Mouse (Mus musculus): ENCODE measurements at regions not wholly inside any gene's neighbourhood (a gene's known extent, or its start where the extent isn't known, plus 50 kb on each side); places are given as distances from the start of the nearest gene placed in this dataset.

DNA sequence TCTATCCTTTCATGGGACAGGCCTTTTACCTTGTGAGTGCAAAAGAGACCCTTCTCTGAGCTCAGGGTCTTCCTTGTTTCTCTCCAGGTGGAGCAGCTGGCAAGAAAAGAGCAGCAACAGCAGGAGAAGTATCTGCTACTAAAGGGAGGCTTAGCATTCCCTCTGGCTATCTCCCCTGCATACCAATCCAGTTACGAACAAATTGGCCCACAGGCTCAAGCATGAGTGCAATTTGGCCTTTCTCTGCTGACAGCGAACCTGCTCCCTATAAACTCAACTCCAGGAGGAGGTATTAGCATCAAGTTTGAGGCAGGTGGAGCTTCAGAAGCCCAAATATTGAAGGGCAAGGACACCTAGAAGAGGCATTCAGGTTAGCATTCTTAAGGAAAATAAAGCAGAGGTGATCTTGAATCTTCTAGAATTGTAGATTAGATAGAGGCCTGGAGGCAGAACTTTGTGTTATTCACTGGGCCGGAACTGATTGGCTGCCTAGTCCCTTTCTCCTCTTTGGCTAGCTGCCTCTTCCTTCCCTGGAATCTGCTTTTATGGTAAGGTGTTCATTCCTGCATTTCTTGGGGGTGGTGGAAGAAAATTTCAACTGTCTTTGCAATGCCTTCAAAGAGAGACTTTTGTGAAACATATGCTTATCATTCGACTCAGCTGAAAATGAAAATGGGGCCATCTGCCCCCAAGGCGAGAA is 312.0 kb upstream of the Gm15217 start:
- DNase-seq (ENCODE audit: low read depth in 1 of 2, low spot score in 2 of 2) = no peak
- no peak overlapping the region for H3K27ac ChIP-seq (ENCODE audit: insufficient read depth, low read length)
- WGBS = 85% methylated on average over 5 of the region's 5 CpGs
- no peak overlapping the region for H3K4me3 ChIP-seq (ENCODE audit: extremely low read depth, insufficient read depth, insufficient read length)
- H3K27me3 ChIP-seq (ENCODE audit: control insufficient read depth, insufficient read depth, low read length) = no peaks in the 10 kb centered on the region
- H3K4me1 ChIP-seq (ENCODE audit: control insufficient read depth, insufficient read depth, insufficient read length) = no peaks in the 10 kb centered on the region
- no peak for TF ChIP-seq CTCF (IDR thresholded peaks at IDR 0.05; ENCODE audit: extremely low read depth, insufficient read depth, insufficient read length, insufficient replicate concordance)
- TF ChIP-seq POLR2A (IDR thresholded peaks at IDR 0.05; ENCODE audit: low read depth, low read length) = no peak
- no peaks in the 10 kb centered on the region for H3K36me3 ChIP-seq (ENCODE audit: control insufficient read depth, insufficient read depth, low read length)

- no peak for DNase-seq (ENCODE audit: low read depth in 1 of 2, low spot score in 2 of 2)
- no peak overlapping the region for H3K27ac ChIP-seq (ENCODE audit: insufficient read depth, low read length)
- H3K4me3 ChIP-seq (ENCODE audit: extremely low read depth, insufficient read depth, insufficient read length) = no peak overlapping the region
- 81% methylated on average over 5 of the region's 5 CpGs for WGBS
- H3K36me3 ChIP-seq (ENCODE audit: control insufficient read depth, insufficient read depth, low read length) = no peaks in the 10 kb centered on the region
- TF ChIP-seq POLR2A (IDR thresholded peaks at IDR 0.05; ENCODE audit: low read depth, low read length) (no peak), CTCF (IDR thresholded peaks at IDR 0.05; ENCODE audit: extremely low read depth, insufficient read depth, insufficient read length, insufficient replicate concordance) (no peak)
- no peaks in the 10 kb centered on the region for H3K4me1 ChIP-seq (ENCODE audit: control insufficient read depth, insufficient read depth, insufficient read length)
- H3K27me3 ChIP-seq (ENCODE audit: control insufficient read depth, insufficient read depth, low read length) = no peaks in the 10 kb centered on the region
Observed at GRCm38 (mm10) chr14:46071244-46071643, 308.0 kb upstream of the Gm15217 start.

- H3K27me3 ChIP-seq (ENCODE audit: control insufficient read depth, insufficient read depth, low read length) = no peaks in the 10 kb centered on the region
- no peak overlapping the region for H3K27ac ChIP-seq (ENCODE audit: insufficient read depth, low read length)
- H3K36me3 ChIP-seq (ENCODE audit: control insufficient read depth, insufficient read depth, low read length) = no peaks in the 10 kb centered on the region
- WGBS = 94% methylated on average over 2 of the region's 2 CpGs
- no peak for TF ChIP-seq CTCF (IDR thresholded peaks at IDR 0.05; ENCODE audit: extremely low read depth, insufficient read depth, insufficient read length, insufficient replicate concordance)
- DNase-seq (ENCODE audit: low read depth in 1 of 2, low spot score in 2 of 2) = no peak
- H3K4me1 ChIP-seq (ENCODE audit: control insufficient read depth, insufficient read depth, insufficient read length) = no peaks in the 10 kb centered on the region
- H3K4me3 ChIP-seq (ENCODE audit: extremely low read depth, insufficient read depth, insufficient read length) = no peak overlapping the region
Observed at GRCm38 (mm10) chr14:46076738-46077137, 302.5 kb upstream of the Gm15217 start.

- no peak for TF ChIP-seq POLR2A (IDR thresholded peaks at IDR 0.05; ENCODE audit: low read depth, low read length)
- TF ChIP-seq CTCF (IDR thresholded peaks at IDR 0.05; ENCODE audit: extremely low read depth, insufficient read depth, insufficient read length, insufficient replicate concordance) = no peak
- H3K4me3 ChIP-seq (ENCODE audit: extremely low read depth, insufficient read depth, insufficient read length) = no peak overlapping the region
- H3K36me3 ChIP-seq (ENCODE audit: control insufficient read depth, insufficient read depth, low read length) = no peaks in the 10 kb centered on the region
- no peak for DNase-seq (ENCODE audit: low read depth in 1 of 2, low spot score in 2 of 2)
- no peak overlapping the region for H3K27ac ChIP-seq (ENCODE audit: insufficient read depth, low read length)
- whole genome bisulfite sequencing = 89% methylated on average over 11 of the region's 11 CpGs
- no peaks in the 10 kb centered on the region for H3K27me3 ChIP-seq (ENCODE audit: control insufficient read depth, insufficient read depth, low read length)
- no peaks in the 10 kb centered on the region for H3K4me1 ChIP-seq (ENCODE audit: control insufficient read depth, insufficient read depth, insufficient read length)
Observed at GRCm38 (mm10) chr14:46077406-46078131, 301.6 kb upstream of the Gm15217 start.

GRCm38 (mm10) chr14:46082646-46083045 is 296.6 kb upstream of the Gm15217 start:
- DNase-seq (ENCODE audit: low read depth in 1 of 2, low spot score in 2 of 2) = no peak
- Histone ChIP-seq H3K36me3 (ENCODE audit: control insufficient read depth, insufficient read depth, low read length) (no peaks in the 10 kb centered on the region), H3K27me3 (ENCODE audit: control insufficient read depth, insufficient read depth, low read length) (no peaks in the 10 kb centered on the region), H3K27ac (ENCODE audit: insufficient read depth, low read length) (no peak overlapping the region), H3K4me3 (ENCODE audit: extremely low read depth, insufficient read depth, insufficient read length) (no peak overlapping the region), H3K4me1 (ENCODE audit: control insufficient read depth, insufficient read depth, insufficient read length) (no peaks in the 10 kb centered on the region)
- TF ChIP-seq POLR2A (IDR thresholded peaks at IDR 0.05; ENCODE audit: low read depth, low read length) (no peak), CTCF (IDR thresholded peaks at IDR 0.05; ENCODE audit: extremely low read depth, insufficient read depth, insufficient read length, insufficient replicate concordance) (no peak)
- 92% methylated on average over 5 of the region's 5 CpGs for WGBS

GRCm38 (mm10) chr14:46088968-46089691 is 290.1 kb upstream of the Gm15217 start:
- H3K4me3 ChIP-seq (ENCODE audit: extremely low read depth, insufficient read depth, insufficient read length) = no peak overlapping the region
- no peak for DNase-seq (ENCODE audit: low read depth in 1 of 2, low spot score in 2 of 2)
- TF ChIP-seq POLR2A (IDR thresholded peaks at IDR 0.05; ENCODE audit: low read depth, low read length) (no peak), CTCF (IDR thresholded peaks at IDR 0.05; ENCODE audit: extremely low read depth, insufficient read depth, insufficient read length, insufficient replicate concordance) (no peak)
- H3K27me3 ChIP-seq (ENCODE audit: control insufficient read depth, insufficient read depth, low read length) = no peaks in the 10 kb centered on the region
- no peaks in the 10 kb centered on the region for H3K36me3 ChIP-seq (ENCODE audit: control insufficient read depth, insufficient read depth, low read length)
- H3K27ac ChIP-seq (ENCODE audit: insufficient read depth, low read length) = no peak overlapping the region
- no peaks in the 10 kb centered on the region for H3K4me1 ChIP-seq (ENCODE audit: control insufficient read depth, insufficient read depth, insufficient read length)
- WGBS = 86% methylated on average over 12 of the region's 12 CpGs
